Mouse (Mus musculus) retina, postnatal 7 days (tissue): ENCODE data around the gene Ppm1e.

Experiments used
- DNase-seq: peaks from one replicate; pipeline ENCODE4 v3.0.0-alpha.2; 2012; ENCODE audit warnings: low read depth, low spot score

Ppm1e gene

DNA sequence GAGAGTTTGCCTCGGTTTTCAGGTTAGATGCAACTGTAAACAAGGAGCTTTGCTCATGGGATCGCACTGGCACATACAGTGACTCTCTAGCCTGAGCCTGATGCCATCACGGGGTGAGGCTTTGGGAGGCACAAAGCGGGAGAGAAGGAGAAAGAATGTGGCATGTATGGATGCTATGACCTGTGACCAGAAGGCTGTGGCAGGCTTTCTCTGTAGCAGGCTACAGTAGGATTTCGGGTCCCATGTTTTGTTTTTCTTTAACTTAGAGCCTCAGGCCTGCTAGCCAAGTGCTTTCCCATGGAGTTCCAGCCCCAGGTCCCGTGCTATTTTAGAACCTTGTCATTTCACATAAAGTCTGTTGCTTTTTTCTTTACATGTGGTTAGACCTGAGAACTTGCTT lies 108.7 kb downstream of the Ppm1e start:
- no peak for DNase-seq

DNA sequence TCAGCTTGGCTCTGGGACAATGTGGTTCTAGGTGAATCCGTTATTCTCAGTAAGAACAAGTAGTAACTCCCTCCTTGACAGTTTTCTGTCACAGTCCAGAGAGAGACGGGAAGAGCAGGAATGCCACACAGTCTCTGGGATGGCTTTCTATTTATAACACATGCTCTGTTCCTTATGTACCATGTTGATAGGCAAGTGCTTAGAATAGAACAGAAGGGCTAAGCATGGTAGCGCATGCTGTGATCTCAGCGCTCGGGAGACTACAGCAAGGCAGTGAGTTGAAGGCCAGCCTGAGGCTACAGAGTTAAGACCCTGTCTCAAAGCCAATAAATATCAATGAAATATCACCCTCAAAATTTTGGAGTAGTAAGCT lies 111.3 kb downstream of the Ppm1e start:
- no peak for DNase-seq

DNA sequence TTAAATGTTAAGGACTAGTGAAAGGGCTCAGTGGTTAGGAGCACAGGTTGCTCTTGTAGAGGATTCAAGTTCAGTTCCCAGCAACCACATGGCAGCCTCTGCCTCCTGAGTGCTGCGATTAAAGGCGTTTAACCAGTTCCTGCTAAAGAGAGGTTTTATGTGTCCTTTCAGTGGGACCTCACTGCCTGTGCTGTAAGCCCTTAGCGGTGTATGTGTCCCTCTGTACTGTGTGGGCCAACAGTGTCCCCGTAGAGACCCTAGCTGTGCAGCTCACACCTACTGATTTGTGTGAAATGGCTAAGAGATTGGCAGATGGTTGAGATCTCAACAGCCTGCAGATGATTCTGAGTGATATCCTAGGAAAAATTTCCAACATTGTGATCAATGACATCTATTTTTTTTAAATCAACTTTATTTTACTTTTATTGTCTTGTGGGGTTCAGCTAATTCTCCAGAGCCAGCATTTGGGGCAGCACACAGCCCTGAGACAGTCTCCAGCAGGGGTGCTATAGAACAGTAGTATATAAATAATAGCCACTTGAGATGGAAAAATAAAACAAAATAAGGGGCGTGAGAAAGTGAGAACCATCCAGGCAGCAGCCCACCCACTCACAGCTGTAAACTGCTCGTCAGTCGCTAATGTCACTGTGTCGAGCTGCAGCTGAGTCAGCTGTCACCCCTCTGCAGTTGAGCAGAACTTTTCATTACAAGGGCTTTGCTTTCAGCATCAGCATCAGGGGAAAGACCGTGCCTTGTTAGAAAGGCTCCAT lies 111.9 kb downstream of the Ppm1e start:
- no peak for DNase-seq

DNA sequence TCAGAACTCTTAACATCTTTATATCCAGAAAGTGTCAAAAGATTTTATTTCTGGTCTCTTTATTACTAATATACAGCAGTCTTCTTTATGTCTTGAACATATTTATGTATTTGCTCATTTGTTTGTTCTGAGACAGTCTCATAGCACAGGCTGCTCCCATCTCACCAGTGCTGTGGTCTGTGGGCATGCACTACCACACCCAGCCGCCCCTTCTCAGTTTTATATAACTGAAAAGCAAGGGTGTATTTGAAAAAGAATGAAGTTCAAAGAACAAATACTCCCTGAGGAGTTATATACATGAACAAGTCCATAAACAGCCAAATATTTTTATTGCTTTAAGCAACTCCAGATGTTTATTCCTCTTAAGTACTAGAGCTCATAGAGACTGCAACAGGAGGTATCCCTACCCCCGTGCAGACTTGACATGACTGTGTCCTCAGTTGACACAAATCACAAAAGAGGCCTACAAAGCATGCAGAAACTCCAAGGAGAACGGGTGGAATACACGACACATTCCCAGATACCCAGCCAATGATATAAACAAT lies 112.6 kb downstream of the Ppm1e start:
- DNase-seq: no peak

GRCm38 (mm10) chr11:87245171-87245840 lies 113.5 kb downstream of the Ppm1e start:
- DNase-seq: no peak

DNA sequence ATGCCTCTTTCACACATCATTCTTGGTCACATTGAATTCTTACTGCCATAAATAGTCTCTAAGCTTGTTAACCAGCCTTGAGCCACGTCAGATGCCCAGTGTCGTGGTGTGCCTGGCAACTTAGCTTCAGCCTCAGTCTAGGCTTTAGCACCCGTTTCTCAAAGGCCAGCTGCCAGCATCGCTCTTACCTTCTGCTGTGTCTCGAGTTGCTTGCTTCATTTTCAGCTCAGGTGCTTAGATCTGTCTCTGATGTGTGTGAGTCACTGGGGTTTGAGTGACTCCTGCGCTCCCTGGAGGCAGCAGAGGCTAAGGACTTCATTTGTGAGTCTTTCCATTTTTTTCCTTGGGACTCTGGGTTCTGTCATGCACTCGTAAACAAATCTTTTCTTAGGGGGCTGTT lies 117.6 kb downstream of the Ppm1e start:
- no peak for DNase-seq

DNA sequence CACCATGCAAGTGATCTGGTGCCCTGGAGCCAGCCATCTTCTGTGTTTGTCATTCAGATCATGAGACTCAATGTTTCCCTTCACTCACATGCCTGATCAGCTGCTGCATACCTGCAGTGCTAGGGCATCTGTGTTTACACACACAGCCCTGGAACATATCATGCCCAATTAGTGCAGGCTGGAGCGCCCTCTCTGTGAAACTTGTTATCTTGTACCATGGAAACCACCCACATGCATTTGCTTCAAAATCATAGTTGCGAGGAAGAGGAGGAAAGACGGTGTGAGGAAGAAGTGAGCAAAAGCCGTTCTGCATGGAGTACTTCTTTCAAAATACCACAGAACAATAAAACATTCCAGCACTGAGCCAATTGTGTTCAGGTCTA lies 118.0 kb downstream of the Ppm1e start:
- DNase-seq: no peak

GRCm38 (mm10) chr11:87240141-87240832 lies 118.5 kb downstream of the Ppm1e start:
- no peak for DNase-seq

DNA sequence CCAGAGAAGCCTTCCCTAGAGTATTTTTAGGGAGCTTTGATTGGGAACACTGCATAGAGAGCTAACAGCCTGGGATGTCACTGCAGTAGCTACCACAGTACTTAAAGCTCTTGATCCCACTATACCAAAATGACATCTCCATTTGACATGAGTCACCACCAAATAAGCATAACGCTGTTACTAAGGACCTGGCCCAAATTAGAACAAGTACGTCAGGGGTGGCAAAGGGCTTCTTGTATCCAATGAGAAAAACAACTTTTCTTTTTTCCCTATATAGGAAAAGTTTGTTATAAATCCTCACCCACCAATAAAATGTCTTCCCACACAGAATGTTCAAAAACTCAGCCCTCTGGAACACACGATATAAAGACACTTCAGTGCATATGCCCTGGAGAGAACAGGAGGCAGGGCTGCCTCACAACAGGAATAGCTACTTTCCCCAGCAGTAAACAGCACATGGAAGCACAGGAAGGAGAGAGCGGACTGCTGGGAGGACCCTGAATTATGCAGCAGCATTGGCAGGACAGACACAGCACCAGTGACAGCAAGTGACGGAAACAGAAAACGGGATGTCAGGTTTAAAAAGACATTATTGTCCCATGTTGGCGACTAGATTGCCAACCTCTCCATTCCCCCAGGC lies 119.8 kb downstream of the Ppm1e start:
- no peak for DNase-seq

- DNase-seq: no peak
These were observed 123.3 kb downstream of the Ppm1e start for GRCm38 (mm10) chr11:87235486-87235872.

DNA sequence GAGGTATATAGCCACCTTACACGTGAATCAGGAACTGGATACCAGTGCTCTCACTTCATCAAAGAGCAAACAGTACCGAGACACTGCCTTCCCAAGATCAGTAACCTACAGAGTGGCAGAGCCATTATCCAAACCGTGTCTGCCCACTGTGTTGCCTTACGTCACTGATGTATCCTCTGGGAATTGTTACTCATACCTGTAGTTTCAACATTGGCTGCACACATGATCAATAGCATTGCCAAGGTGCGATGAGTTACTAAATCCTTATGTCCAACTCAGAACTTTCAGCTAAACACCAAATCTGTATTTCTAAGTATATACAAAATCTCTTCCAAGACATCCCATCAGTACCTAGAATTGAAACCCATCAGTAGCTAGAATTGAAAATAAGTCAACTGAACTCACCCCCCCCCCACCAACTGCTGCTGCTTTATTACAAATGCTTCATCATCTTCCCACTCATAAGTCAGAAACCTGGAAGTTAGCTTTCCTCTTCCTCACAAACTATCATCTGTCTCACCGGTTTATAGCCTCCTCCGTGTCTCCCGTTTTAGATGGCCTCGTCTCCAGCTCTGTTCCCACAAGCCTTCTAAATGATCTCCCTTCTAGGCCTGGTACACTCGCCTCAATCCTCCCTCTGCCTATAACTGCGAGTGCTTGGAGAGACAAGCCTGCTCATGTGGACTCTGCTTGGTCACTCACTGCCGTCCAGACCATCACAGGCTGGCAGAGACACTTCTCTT lies 123.9 kb downstream of the Ppm1e start:
- DNase-seq: no peak

DNA sequence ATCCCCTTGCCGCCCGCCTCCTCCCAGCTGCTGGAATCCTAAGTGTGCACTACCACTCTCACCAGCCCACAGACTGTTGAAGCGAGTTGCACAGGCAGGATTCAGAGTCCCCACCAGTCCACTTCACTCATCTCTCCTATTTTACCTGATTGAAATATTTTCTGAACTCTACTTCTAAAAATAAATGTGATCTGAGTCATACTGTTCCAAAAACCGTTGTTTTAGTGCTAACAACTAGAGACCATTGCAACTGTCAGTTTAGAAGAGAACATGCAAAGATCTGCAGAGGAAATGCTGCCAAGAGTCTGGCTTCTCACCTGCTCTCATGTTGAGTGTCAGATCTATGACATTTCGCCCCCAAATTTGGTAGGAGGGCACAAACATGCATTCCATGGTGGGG lies 125.4 kb downstream of the Ppm1e start:
- no peak for DNase-seq

DNA sequence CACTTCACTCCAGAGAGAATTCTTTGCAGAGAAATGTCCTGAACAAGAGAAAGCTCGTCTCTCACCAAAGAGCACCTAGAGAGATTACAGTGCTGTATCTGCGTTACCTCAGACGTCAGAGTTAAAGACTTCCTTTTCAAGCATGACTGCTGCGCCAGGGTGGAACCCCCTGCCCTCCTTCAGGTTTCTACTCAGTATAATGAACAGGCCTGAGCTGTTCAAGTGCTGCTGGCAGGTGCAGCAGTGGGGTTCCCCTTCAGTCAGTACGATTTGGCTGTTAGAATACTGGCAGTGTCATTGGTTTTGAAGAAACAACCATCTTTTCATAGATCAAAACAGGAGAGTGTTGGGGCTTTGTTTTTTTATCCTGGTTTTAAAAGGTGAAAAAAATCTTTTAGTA lies 131.8 kb downstream of the Ppm1e start:
- no peak for DNase-seq

DNA sequence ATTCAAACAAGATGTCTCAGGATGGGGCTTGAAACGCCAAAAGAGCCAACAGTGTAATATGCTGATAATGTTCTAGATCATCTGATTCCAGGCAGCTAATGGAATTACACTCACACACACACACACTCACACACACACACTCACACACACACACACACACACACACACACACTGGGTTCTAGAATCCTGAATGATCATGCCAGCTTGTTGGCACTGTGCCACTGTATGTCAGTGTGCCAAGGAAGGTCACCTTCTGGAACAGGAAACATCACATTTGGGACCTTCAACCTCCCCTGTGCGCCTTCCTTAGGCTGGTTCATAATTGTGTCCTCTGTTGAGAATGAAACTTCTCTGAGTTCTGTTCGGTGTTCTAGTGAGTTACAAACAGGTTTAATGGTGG lies 136.1 kb downstream of the Ppm1e start:
- no peak for DNase-seq

- DNase-seq: no peak
These were observed 146.5 kb downstream of the Ppm1e start for GRCm38 (mm10) chr11:87212313-87212712.
